Mouse (Mus musculus) mouse trophoblast stem cell (cell line): ENCODE measurements around the gene Rere.

Source experiments
- in situ Hi-C, 2 experiments: fragments of 300-500 bp; cut with MseI, MboI; formaldehyde crosslinking; loops; 2 replicates in 1 of 2; 3 replicates in 1 of 2; pipeline ENCODE4 v1.15.1; 2025

Gene Rere

DNA sequence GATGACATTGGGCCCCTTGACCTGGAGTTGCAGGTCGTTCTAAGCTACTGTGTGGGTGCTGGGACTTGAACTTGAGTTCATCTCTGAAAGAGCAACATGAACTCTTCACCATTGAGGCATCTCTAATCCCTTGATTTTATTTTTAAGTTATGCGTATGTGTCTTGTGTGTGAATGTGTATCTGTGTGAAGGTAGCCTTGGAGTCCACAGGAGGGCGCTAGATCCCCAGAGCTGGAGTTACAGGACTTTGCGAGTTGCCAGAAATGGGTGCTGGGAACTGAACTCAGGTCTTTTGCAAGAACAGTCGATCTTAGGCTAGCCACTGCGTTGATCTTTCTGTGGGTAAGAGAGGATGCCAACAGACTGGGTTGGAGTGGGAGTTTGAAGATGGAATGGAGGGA, 375.1 kb downstream of the Rere start:
- in situ Hi-C loops: loop anchor here (5.0 to 25.0 kb wide), 3 partner anchors 206 to 246 kb away; partner anchors contain the start of gene Errfi1 (in 1 of the 2)

- in situ Hi-C loops: loop anchor here (5.0 to 25.0 kb wide), 3 partner anchors 202 to 242 kb away; partner anchors contain the start of gene Errfi1 (in 1 of the 2)
These were observed 378.6 kb downstream of the Rere start for GRCm38 (mm10) chr4:150659926-150660610.

DNA sequence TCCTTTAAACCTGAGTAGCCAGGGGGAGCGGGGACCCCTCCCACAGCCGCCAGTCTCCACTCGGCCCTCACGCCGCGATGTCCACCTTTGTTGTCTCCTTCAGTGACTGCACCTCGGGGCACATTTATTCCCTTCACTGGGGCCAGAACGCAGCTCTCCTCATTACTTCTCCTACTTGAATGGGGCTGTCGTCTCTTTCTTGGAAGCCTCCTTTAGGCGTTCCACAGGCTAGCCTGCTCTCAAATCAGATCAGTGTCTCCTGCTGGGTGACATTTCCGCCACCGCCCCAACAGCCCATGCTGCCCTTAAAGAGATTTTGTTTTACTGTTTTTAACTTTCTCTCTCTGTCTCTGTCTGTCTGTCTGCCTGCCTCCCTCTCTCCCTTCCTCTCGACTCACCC, 380.4 kb downstream of the Rere start:
- in situ Hi-C loops: loop anchor here in 1 of 2 experiments (25.0 kb wide), 1 partner anchor 200 kb away; the partner anchor contains the start of gene Errfi1

DNA sequence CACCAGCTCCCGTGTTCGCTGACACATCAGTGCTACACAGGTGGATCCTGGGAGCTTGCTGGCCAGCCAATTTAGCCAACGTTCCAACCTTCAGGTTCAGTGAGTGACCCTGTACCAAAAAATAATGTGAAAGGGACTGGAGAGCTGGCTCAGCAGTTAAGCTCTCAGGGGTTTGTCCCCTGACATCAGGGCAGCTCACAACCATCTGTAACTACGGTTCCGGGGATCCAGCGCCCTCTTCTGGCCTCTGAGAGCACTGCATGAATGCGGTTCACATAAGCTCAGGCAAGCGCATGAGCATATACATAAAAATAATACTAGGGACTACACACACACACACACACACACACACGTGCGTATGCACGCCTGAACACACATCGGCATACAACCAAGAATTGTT, 381.7 kb downstream of the Rere start:
- in situ Hi-C loops: loop anchor here in 1 of 2 experiments (25.0 kb wide), 1 partner anchor 199 kb away; the partner anchor contains the start of gene Errfi1

DNA sequence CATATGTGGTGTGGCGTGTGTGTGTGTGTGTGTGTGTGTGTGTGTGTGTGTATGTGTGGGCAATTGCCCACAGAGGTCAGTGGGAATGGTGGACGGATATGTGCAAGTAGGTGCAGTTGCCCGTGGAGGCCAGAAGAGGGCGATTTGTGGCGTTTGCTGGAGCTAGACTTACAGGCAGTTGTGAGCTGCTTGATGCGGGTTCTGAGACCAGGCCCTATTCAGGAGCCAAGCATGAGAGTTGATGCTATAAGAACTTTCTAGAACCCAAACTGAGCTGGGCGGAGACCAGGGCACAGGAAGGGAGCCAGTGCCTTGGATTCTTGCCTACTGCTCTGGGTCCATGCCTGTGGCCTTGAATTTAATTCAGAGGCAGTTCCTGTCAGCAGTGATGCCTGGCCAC, 383.3 kb downstream of the Rere start:
- in situ Hi-C loops: loop anchor here in 1 of 2 experiments (25.0 kb wide), 1 partner anchor 198 kb away; the partner anchor contains the start of gene Errfi1

DNA sequence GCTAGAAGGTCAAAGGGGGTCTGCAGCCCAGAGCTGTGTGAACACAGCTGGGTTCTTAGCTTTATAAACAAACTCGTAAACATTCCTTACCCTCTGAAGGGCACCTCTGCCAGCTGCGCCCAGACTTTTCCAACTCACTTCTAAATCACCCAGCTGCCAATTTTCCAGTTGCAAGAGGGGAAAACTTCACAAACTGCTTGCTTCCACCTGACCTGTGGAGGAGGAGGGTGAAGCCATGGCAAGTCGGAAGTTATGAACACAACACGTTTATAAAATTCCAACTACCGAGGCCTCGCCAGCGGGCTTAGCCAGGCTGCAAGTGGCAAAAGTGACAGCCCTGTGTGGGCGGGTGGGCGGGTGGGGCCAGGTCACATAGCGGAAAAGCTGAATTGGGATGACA, 384.4 kb downstream of the Rere start:
- in situ Hi-C loops: loop anchor here in 1 of 2 experiments (25.0 kb wide), 1 partner anchor 196 kb away; the partner anchor contains the start of gene Errfi1
